Mouse (Mus musculus) cortical plate, adult 2 months (tissue): ENCODE measurements at regions not wholly inside any gene's neighbourhood (a gene's known extent, or its start where the extent isn't known, plus 50 kb on each side); places are given as distances from the start of the nearest gene placed in this dataset.

Source experiments
- CTCF ChIP-seq: fragments of 200-500 bp; IDR thresholded peaks from 2 replicates; pipeline ENCODE4 v1.5.1; 2011; ENCODE audit warnings: mild to moderate bottlenecking, control low read depth, low read length; ENCODE audit not compliant: insufficient read depth; ENCODE audit errors: extremely low read depth
- POLR2A ChIP-seq: fragments of 200-500 bp; IDR thresholded peaks from 2 replicates; pipeline ENCODE4 v1.6.1; 2011; ENCODE audit warnings: mild to moderate bottlenecking, low read length, control low read depth; ENCODE audit not compliant: insufficient read depth; ENCODE audit errors: extremely low read depth

DNA sequence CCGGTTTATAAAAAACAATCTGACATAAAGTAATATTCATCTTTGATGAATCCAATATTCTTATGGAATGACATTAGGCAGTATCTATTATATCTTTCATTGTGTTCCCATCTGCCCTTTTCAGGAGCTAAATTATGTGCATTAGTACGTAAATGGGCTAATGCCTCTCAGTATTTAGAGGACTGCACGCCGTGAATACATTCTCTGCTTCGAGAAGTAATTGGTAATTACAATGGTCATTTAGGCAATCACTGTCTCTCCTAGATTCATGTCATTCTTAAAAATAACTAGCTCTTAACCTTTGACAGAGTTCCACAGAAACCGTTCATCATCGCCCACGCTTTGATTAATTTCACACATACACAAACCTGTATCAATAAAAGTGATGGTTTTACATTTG, 60.0 kb upstream of the Zfp536 start:
- no peak for TF ChIP-seq CTCF
- TF ChIP-seq POLR2A: no peak
